Mouse (Mus musculus) lung, postnatal 4 days (tissue): Measurements from ENCODE around the gene Cnot11.

Experiments
- DNase-seq, 2 experiments: peaks; one replicate each; pipeline ENCODE4 v3.0.0; 2021

Cnot11 gene

DNA sequence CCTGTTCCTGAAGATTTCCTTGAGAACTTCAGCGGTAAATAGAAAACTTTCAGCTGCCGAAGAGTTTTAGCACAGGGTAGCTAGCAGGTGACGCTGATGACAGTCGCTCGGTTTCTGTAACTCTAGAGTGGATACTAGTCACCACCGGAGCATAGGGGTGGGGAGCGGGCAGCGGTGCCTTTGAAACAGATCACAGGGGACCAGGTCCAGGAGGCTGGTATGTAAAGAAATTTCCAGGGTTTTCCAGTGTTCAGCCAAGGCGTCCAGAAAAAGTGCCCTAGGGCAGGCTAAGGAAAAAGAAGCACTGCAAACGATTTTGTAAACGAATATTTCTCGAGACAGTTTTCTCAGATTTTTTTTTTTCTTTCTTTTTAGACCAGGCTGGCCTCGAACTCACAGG is at the start of gene Cnot11:
TSS of gene Cnot11 (plus strand) at position 162 of the 400 bp plus-strand sequence.
- no peak for DNase-seq

DNA sequence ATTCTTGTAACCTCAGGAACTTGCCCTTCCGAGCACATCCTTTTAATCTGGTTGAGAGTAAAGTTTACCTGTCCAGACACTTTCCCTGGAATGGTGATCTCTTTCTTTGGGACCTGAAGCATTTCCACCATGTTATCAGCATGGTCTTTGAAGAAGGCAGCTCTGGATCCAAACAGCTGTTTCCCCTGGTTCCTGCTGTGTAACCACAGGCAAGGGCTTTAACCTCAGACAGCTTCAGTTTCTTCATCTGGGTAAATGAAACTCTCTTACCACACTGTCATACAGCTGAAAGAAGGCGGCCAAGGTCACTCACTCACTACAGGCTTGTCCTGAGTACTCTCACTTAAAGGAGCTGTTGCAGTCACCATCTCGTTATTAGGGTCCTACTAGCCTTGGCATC is 47.4 kb upstream of the Cnot11 start:
- DNase-seq, result no peak

DNA sequence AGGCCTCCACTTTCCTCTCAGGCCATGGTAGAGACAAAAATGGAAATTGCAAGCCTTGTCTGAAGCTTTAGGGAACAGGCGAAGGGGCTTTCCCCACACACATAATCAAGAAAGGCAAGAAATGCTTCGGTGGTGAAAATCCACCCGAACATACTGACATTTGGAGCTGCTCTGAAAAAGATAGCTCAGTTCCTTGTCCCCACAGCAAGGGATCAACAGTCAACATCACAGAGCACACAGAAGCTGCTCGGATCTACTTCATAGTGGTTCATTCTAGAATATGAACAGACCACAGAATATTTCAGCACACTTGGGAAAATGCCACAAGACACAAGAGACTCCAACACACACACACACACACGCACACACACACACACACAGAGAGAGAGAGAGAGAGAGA is 41.6 kb upstream of the Cnot11 start:
- DNase-seq, result no peak

DNA sequence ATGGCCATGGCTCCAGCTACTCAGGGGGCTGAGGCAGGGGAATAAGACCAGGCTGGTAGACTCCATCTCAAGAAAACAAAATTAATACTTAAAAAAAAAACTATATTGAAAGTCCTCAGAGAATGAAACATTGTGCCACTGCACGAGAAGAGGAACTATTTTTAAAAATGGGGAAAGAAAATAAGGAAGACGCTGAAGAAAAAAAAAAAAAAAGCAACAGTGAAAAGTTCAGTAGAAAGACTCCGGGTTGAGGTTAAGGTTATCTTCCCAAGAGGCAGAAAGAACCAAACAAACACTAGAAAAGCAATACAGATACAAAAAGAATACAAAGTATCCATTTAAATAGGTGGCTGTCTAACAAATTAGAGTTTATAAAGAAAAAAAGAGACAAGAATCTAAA is 41.1 kb upstream of the Cnot11 start:
- no peak for DNase-seq

DNA sequence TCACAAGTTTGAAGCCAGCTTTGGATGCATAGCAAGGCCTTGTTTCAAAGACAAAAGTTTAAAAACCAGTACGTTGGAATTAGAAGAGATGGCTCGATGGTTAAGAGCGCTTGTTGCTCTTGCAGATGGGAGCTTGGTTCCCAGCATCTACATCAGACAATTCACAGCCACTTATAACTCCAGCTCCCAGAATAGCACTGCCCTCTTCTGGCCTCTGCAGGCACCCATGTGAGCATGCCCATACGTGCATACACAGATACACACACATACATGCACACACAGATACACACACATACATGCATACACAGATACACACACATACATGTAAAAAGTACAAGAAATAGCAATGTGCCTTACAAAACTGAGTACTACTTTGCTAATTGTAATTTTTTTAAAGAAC is 37.8 kb upstream of the Cnot11 start:
- no peak for DNase-seq

DNA sequence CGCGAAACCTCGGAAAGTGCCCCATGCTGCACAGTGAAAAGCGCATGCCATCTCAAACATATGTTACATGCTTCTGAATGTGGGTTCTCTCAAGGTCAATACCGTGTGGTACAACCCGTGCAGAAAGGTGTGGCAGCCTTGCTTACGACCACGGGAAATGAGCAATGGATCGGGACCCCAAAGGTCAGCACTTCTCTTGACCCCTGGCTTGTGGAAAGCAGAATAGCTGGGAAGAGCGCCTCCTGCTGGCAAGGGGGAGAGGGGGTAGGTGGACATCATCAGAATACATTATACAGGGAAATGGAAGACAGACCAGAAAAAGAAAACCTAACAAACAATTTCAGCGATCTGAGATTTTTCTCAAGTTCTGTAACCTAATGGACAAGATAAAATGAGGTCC is 37.0 kb upstream of the Cnot11 start:
- DNase-seq, result no peak

DNA sequence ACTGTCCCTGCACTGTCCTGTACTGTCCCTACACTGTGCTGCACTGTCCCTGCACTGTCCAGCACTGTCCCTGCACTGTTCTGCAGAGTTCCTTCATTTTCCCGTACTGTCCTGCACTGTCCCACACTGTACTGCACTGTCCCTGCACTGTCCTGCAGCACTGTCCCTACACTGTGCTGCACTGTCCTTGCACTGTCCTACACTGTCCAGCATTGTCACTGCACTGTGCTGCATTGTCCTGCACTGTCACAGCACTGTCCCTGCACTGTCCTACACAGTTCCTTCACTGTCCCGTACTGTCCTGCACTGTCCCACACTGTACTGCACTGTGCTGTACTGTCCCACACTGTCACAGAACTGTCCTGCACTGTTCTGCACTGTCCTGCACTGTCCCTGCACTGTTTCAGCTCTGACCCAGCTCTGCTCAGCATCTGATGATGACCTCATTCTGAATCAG is 35.3 kb upstream of the Cnot11 start:
- no peak for DNase-seq

DNA sequence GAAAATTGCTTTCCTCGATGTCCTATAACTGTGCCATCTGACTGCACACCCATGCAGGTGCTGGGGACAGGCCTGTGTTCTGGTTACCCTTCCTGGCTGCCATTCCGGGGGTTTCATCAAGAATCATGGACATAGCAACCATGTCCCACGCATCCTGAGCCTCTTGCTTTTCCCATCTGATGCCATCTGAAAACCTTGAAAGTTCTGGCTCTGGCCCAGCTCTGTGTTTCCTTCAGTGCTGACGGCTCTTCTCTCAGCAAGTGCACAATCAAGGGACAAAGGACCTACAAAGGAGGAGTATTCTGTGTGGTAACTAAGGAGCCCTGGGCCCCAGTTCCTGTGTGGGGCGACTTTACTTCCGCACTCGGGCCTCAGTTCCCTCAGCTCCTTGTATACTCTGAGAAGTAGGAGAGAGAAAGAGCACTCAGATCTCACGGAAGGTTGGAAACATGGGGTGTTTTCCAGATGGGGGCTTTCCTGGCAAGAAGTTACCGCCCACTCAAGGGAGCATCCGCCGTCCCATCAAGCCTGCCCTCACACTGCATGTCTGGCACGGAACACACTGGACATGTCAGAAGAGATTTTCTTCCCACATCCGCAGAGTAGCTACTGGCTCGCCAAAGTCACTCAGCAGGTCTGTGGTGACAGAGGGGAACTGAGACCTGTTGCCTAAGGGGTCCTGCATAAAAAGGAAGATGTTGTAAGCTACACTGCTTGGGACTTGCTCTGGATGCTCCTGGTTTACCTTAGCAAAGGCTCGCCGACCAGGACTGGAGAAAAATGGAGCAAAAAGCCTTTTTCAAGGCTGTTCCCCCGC is 31.8 kb upstream of the Cnot11 start:
- DNase-seq, result peak; percentile 40 to 49

DNA sequence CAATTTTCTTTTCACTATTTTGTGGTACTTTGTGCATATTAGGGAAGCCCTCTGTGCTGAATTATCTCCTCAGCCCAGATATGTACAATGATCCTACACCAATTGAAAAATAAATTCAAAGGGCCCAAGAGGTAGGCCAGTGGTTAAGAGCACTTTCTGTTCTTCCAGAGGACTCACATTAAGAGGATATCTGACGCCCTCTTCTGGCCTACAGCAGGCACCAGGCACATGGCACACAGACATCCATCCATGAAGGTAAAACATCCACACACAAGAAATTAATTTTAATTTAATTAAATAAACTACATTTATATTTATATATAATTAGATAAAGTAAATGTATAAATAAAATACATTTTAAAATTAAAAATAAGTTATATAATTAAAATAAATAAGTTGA is 30.5 kb upstream of the Cnot11 start:
- DNase-seq, result peak in 1 of 2 experiments; percentile 44

DNA sequence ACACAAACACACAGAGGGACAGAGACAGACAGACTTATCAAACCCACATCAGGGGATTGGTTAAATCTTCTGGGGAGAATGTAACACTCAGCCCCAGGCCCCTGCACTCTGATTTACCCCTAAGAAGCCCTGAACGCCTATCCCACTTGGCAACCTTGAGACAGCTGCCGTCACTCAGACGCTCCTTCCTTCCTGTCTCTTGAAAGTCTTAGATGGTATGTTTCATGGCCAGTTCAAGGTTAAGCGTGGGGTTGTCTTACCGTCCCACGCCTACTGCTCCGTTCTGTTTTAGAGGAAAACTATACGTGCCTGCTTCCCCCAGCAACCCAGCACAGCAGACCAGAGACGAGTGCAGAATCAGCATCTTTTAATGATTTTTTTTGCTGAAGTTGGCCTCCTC is 29.2 kb upstream of the Cnot11 start:
- DNase-seq, result no peak

DNA sequence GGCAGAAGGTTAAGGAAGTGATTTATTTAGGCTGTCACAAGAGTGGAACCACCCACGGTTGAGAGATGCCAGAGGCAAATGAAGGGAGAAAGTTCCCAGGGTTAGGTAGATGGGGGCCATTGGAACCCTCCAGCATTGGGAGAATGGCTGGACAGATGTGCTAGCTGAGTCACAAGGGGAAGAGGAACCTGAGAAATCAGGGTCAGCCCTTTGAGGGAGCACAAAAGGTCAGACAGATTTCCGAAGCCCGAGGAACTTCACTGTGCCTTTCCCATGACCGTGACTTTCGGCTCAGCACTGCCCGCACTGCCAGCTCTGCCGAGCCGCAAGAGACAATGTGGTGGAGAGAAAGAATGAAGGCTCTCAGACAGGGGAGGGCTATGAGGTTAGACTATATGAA is 23.0 kb upstream of the Cnot11 start:
- no peak for DNase-seq

DNA sequence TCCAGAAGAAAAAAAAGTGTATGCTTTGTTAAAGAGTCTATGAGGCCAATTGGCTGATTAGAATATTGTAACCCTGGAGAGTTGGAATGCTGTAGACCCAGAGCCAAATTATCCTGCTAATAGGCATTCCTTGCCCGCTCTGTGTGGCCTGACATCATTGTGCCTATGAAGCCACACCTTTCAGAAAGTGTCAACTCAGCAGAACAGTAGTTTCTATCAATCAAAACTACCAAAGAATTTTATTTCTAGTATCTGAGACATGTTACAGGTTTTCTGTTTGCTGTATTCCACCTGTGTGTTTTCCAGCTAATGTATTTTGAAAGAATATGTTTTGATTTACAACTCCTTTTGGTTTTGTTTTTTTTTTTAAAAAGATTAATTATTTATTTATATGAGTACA is 22.6 kb upstream of the Cnot11 start:
- no peak for DNase-seq

DNA sequence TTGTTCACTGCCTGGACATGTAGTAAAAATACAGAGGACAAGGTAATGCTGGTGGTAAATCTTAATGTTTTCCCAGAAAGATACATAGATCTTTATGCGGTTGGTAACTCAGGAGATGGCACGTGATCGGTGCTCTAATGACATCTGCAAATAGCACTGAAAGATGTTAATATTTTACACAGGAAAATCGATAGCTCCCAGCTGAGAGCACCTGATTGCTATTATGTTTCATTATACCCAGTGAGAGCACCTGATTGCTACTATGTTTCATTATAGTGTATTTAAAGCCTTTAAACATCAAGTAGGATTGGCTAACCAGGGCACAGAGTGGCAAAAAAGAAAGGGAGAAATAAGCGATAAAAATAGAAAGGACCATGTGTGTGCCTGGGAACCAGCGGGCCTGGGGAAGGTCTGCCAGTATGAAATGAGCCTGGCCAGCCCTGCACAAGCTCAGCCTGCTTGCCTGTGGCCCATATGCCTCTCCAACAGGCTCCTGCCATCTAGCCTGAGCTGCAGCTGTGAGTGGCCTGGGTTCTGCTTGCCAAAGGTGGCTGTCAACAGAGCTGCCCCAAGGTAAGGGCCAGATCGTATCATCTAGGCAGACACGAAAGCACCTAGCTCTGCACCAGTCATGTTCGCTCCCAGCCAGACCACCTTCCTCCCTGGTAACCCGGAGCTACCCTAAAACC is 19.3 kb upstream of the Cnot11 start:
- DNase-seq, result no peak

DNA sequence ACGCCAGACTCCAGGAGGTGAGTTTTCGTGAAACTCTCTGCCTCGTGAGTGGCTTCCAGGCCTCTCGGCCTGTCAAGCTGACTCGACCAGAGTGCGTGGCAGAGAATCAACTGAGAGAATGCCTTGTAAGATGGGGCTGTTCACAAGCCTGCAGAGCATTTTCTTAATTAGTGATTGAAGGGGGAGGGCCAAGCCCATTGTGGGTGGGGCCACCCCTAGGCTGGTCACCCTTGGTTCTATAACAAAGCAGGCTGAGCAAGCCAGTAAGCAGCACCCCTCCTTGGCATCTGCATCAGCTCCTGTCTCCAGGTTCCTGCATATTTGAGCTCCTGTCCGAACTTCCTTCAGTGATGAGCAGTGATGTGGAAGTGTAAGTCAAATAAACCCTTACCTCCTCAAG is 13.5 kb upstream of the Cnot11 start:
- DNase-seq, result no peak

DNA sequence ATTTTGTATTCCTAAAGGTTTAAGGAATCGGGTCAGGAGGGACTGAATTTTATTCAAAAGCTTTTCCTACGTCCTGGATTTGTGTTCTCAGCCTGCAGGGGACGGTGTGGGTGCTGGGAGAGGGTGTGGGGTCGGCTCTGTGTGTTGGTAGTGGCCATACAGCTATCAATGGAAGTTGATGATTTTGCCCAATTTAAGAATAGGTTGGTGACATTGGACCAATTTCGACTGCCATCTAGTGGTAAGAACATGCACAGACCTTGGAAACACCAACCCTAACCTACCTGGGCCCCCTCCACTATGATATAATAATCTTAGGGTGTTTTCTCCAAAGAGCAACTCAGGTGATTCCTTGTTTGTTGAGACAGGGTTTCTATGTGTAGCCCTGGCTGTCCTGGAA is 12.3 kb upstream of the Cnot11 start:
- DNase-seq, result peak in 1 of 2 experiments; percentile 49

DNA sequence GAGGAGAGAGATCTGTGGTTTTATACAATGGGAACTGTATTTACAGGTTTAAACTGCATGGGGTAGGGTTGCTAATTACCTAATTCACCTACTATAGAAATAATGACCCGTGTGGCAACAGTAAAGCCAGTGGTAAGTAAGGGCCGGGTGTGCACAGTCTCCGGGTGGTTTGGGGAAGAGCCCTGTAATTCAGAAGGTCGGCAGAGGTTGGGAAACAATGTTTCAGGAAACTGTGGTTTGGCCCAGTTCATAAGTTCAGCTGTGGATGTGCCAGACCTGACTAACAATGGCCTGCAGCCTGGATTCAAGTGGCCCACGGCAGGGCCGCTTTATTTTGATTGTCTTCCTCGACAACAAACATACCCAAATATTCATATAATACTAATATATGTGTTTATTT is 9.0 kb upstream of the Cnot11 start:
- DNase-seq, result peak in 1 of 2 experiments; percentile 27

DNA sequence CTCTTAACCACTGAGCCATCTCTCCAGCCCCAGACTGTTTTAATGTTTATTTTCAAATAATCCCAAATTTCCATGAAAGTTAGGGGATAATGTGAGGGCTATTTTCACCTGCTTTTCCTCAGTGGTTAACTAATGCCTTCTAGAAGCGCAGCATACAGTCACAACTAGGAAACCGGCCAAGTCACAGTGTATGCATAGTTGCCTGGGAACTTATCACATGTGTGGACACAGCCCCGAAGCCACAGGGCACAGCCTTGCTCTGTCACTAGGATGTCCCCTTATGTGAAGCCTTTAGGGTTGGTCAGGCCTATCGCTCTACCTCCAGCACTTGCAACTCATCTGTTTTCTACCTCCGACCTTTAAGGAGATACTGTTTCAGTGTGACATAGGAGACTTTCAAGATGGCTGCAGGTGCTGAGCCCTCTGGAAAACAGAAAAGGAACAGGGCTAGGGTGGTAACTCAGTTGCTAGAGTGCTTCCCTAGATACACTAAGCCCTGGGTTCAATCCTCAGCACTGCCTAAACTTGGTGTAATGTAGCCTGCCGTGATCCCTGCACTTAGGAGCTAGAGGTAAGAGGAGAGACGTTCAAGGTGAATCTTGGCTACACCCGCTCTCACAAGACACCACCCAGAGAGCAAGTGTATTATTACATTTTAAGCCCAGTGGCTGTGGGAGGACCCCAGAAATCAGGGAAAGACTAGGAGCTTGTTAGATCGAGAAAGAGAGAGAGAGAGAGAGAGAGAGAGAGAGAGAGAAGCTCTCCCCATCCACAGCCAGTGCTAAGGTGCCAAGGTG is 8.2 kb upstream of the Cnot11 start:
- no peak for DNase-seq

DNA sequence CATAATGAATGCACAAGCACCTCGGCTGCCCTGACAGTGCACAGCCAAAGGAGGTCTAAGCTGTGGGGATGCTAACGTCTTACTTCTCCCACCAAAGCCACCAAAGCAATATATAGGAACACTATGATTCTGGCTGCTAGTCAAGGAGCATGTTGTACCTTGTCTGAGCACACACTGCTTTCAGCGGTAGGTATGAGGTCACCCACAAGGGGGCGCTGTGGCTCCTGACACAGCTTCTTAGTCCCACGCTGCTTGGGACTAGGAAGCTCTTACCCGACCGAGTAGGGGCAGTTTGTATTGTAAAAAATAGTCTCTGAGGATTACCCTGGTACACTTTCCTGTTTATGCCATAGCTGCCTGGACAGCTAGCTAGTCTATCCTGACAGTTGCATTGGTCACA is 7.4 kb upstream of the Cnot11 start:
- peak; percentile 72 to 84 for DNase-seq

DNA sequence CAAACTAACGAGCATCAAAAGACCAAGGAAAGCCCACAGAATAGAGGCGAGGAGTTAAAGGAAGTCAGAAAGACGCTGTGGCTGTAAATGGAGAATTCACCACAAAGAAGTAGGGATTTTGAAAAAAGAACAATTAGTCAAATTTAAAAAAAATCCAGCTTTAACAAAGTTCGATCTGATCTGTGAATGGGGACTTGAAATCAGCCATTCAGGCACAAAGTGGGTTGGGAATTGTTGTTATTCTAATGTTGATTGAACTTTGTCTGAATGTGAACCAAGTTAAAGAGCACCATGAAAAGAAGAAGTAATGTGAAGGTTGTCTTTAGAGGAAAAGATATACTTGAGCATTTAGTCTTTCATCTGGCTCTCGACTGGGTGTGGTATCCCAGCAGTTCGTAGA is 6.5 kb upstream of the Cnot11 start:
- no peak for DNase-seq

DNA sequence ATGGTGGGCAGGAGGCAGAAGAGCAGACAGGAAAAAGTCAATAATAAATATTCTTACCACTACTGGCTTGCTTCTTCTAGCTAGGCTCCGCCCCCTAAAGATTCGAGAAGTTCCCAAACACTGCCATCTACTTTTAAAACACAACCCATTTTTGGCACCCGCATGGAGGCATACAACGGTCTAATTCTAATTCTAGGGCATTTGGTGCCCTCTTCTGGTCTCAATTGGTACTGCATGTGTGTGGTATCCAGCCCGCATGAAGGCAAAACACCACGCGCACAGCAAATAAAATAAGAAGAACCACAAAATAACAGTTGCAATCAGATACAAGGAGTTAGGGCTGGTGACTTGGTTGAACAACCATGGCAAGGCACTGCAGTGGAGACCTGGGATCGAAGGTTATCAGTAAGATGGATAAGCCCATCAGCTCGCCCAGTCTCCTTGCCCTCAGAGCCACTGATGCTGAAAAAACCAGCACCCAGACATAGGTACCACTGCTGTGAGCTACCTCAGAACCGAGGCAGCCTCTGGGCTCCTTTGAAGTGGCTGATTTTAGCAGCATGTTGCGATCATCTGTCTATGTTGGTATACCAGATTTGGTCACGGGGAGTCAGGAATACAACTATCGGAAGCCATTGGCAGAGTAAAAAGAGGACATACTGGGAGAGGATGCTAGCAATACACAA is 4.4 kb upstream of the Cnot11 start:
- DNase-seq, result peak; percentile 42 to 84

DNA sequence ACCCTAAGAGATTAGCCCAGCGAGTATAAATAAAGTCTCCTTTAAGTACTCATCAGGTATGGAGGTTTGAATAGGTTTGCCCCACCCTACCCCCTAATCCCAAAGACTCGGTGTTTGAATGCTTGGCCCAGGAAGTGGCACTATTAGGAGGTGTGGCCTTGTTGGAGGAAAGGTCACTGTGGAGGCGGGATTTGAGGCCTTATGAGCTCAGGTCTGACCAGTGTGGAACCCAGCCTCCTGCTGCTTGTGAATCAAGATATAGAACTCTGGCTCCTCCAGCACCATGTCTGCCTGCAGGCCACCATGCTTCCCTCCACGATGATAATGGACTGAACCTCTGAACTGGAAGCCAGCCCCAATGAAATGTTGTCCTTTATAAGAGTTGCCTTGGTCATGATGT is 3.8 kb upstream of the Cnot11 start:
- no peak for DNase-seq

DNA sequence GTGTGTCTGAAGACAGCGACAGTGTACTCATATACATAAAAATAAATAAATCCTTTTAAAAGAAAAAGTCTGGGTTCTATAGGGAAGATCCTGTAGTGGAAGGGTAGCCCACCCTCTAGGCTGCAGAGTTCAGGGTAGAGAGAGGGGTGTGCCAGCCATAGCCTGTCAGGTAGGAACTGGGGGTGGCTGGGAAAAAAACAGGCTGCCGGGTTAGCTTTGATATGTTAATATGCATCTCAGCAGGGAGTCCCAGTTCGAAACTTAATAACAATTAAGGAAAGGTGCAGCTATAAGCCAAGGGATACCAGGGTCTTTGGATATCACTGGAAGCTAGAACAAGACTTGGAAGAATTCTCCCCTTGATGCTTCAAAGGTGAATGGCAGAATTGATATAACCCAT is 875 bp upstream of the Cnot11 start:
- DNase-seq, result no peak
